Mouse (Mus musculus) spleen, adult 2 months (tissue): Measurements from ENCODE around the gene Atxn1.

Experiments used
- CTCF ChIP-seq: fragments of 200-500 bp; IDR thresholded peaks from 2 replicates; pipeline ENCODE4 v1.5.1; 2011; ENCODE audit warnings: mild to moderate bottlenecking, inconsistent platforms; ENCODE audit not compliant: insufficient read depth, insufficient read length, insufficient replicate concordance; ENCODE audit errors: extremely low read depth
- POLR2A ChIP-seq: fragments of 200-500 bp; IDR thresholded peaks from 2 replicates; pipeline ENCODE4 v1.6.1; 2011; ENCODE audit warnings: low read depth, low read length, inconsistent platforms

DNA sequence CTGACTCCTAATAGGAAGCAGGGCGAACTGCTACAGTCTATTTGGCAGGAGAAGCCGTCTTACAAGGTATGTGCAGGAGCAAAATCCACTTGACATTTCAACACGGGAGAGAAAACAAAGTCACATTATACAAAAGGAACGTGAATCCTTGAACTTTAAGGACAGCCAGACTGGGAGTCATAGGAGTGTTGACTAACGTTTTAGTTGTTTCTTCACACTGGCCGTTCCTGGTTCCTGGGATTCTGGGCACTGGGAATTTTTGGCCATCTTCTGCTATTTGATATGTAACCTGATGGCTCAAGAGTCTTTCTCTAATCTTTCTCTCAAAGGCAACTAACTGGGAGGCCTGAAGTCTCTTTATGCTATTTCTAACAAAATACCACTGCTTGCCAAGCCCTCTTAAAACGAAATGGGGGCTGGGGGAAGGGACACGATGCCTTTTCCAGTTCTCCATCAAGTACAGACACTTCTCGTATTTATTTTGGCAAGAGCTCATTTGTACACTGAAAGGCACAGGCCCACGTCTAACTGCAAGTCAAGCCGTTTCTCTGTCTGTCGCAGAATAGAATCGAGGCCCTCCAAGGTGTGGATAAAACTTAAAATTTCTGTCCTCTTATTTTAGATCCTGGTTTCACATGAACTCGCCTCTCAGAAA lies 4.4 kb downstream of the Atxn1 start:
- TF ChIP-seq CTCF (no peak), POLR2A (no peak)
